Mouse (Mus musculus) kidney, embryonic 15.5 days (tissue): Measurements from ENCODE around the gene Asb2. TPM values are rescaled to one million over a fixed set of nuclear protein-coding genes. Genes with fewer than 3 reads are reported as not detected.

Experiments
- ATAC-seq: fragments of 200-750 bp; cut with Nextera tagmentation; replicated peaks from 2 replicates; pipeline ENCODE4 v1.8.0; 2017; ENCODE audit warnings: moderate TSS enrichment; ENCODE audit not compliant: low FRiP score
- H3K27ac ChIP-seq: fragments of 300-500 bp; sonication (generic); 2 replicates; pipeline ENCODE4 v1.5.1; 2015; ENCODE audit warnings: mild to moderate bottlenecking, inconsistent platforms
- H3K27me3 ChIP-seq: fragments of 300-500 bp; sonication (generic); 2 replicates; pipeline ENCODE4 v1.6.1; 2015; ENCODE audit warnings: inconsistent platforms
- H3K36me3 ChIP-seq: fragments of 300-500 bp; sonication (generic); 2 replicates; pipeline ENCODE4 v1.6.1; 2015; ENCODE audit warnings: inconsistent platforms
- H3K4me1 ChIP-seq: fragments of 300-500 bp; sonication (generic); 2 replicates; pipeline ENCODE4 v1.6.1; 2015; ENCODE audit warnings: inconsistent platforms
- H3K4me2 ChIP-seq: fragments of 300-500 bp; sonication (generic); 2 replicates; pipeline ENCODE4 v1.6.1; 2015; ENCODE audit warnings: moderate library complexity, mild to moderate bottlenecking, inconsistent platforms
- H3K4me3 ChIP-seq: fragments of 300-500 bp; sonication (generic); replicated peaks from 2 replicates; pipeline ENCODE4 v1.5.1; 2015; ENCODE audit warnings: mild to moderate bottlenecking, inconsistent platforms
- H3K9ac ChIP-seq: fragments of 300-500 bp; sonication (generic); 2 replicates; pipeline ENCODE4 v1.6.1; 2015; ENCODE audit warnings: mild to moderate bottlenecking, inconsistent platforms
- H3K9me3 ChIP-seq: fragments of 300-500 bp; sonication (generic); replicated peaks from 2 replicates; pipeline ENCODE4 v1.6.1; 2016; ENCODE audit warnings: inconsistent platforms
- WGBS: fragments of 180-500 bp; shearing (Covaris S2); methylation state at CpG from one replicate; pipeline ENCODE4 v1.1.7; 2015; ENCODE audit warnings: mixed read lengths; 5-methylcytosine and 5-hydroxymethylcytosine counted together
- polyA plus RNA-seq: library from polyadenylated mRNA; unstranded; fragments of >200 nt; fragmentation: Nextera tagmentation; extraction: Ambion mirVana; gene quantifications from 2 replicates; pipeline ENCODE4 v1.2.1, GENCODE M21; 2015

Gene Asb2
- polyA plus RNA-seq, 1 experiment from 2014 or later = 5.2 TPM

DNA sequence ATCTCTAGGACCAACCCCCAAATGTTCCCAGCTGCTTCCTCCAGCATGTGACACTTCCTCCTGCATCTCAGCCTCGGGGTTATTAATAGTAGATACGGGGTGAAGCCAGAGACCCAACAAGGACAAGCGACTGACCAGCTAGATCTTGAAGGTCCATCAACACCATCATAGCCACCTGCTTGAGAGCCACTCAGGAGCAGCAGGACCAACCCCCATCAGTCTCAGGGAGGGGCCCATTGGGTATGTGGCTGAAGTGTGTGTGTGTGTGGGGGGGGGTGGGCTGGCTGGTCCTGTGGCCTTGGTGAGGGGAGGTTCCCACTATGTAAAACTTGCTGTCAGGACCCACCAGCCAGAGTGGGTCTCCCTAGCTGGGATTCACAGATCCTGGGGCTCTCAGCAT is 19.0 kb downstream of the Asb2 start:
- H3K9ac ChIP-seq = no peak overlapping the region
- H3K4me3 ChIP-seq = no peak overlapping the region
- H3K4me1 ChIP-seq = no peaks in the 10 kb centered on the region
- no peak overlapping the region for H3K4me2 ChIP-seq
- no peak for ATAC-seq
- no peaks in the 10 kb centered on the region for H3K9me3 ChIP-seq
- H3K27me3 ChIP-seq = no peaks in the 10 kb centered on the region
- H3K27ac ChIP-seq = no peak overlapping the region
- WGBS = 87% methylated on average over 3 of the region's 3 CpGs
- H3K36me3 ChIP-seq = no peaks in the 10 kb centered on the region

DNA sequence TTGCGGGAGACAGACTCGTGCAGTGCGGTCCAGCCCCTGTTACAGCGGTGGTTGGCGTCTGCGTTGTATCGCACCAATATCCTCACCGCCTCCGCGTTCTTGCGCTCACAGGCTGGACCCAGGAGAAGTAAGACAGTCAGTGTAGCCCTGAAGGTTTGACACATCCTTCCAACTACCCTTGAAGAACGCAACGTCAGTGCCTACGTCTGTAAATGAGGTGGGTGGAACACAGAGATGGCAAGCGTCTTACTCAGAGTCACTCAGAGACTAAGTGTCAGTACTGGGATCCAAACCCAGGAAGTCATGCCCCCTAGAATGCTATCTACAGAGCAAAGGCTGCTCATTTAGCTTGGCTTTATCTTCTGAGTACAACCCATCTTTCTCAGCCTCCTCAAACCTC is 22.4 kb downstream of the Asb2 start:
- no peak overlapping the region for H3K27ac ChIP-seq
- 95% methylated on average over 15 of the region's 15 CpGs for WGBS
- no peak overlapping the region for H3K4me2 ChIP-seq

DNA sequence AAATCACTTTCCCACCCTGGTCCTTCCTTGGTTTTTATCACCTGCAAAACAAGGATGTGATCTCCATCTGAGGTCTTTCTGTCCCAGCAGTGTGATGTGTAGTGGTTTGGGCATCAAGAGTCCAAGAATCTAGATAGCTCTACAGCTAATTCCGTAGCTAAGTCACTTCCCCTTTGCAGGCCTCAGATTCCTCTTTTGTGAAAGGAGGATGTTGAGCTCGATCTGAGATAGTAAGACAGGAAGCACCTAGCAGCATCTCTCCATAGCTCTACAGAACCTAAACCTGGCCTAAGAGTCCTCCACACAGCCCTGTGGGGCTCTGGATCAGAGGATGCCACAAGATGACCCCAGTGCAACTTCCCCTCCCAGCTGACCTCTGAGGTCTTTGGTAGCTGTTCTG is 22.9 kb downstream of the Asb2 start:
- Histone ChIP-seq H3K36me3 (no peaks in the 10 kb centered on the region), H3K9me3 (no peaks in the 10 kb centered on the region), H3K4me3 (no peak overlapping the region), H3K4me2 (no peak overlapping the region), H3K9ac (no peak overlapping the region), H3K4me1 (no peaks in the 10 kb centered on the region), H3K27me3 (no peaks in the 10 kb centered on the region), H3K27ac (no peak overlapping the region)
- ATAC-seq = no peak
- 90% methylated on average over 2 of the region's 2 CpGs for WGBS

More for the DNA sequence above, 22.4 kb downstream of the Asb2 start:
- no peaks in the 10 kb centered on the region for H3K9me3 ChIP-seq
- no peak overlapping the region for H3K4me3 ChIP-seq
- no peaks in the 10 kb centered on the region for H3K4me1 ChIP-seq
- no peaks in the 10 kb centered on the region for H3K27me3 ChIP-seq
- no peak for ATAC-seq
- no peaks in the 10 kb centered on the region for H3K36me3 ChIP-seq
- no peak overlapping the region for H3K9ac ChIP-seq

DNA sequence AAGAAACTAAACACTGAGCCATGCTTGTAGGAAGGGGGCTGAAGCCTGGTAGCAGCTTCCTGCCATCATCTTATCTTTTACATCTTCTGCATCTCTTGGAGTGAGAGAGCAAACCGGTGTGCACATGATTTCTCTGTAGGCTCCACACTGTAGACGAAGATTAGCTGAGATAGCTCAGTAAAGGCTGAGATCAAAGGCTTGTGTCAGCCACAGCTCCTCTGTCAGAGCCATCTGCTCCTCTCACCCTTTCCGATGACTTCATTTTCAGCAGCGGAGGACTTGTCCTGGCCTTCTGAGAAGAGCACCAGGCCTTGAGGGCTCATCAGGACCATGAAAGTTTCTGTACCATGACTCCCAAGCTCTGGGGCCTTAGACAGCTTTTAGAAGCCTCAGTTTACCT is 24.3 kb downstream of the Asb2 start:
- H3K4me3 ChIP-seq = no peak overlapping the region
- no peak overlapping the region for H3K9ac ChIP-seq
- H3K9me3 ChIP-seq = no peaks in the 10 kb centered on the region
- H3K4me1 ChIP-seq = no peaks in the 10 kb centered on the region
- no peaks in the 10 kb centered on the region for H3K27me3 ChIP-seq
- no peak overlapping the region for H3K4me2 ChIP-seq
- H3K27ac ChIP-seq = no peak overlapping the region
- ATAC-seq = no peak
- WGBS = 34% methylated on average over 4 of the region's 4 CpGs
- no peaks in the 10 kb centered on the region for H3K36me3 ChIP-seq

DNA sequence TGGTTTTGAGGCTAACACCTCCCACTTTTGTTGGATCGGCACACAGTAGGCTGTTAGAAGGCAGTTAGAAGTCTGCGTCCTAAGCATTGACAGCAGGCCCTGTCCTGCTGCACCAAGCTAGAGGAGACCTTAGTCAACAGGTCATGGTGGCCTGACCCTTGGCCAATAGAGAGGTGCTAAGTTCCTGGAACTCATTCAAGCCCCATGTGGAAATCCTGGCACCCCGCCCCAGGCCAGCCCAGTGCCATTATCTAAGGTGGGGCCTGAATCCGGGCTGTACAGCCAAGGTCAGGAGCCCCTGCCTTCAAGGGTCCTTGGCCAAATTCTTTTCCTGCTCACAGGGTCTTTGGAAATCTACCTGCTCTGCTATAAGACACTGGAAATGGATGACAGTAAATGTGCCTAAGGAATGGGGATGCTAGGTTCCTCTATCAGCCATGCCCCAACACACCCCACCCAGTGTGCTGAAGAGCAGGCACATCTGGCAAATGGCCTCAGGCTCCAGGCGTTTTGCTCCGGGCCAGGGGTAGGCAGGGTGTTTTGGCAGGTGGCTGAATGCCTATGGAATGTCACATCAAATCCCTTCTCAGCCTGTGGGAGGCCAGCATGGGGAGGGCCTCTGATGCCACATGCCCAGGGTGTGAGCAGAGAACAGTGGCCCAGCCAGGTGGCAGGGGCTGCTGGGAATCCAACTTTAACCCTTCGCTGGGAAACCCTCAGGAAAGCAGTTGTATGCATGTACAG is 27.2 kb downstream of the Asb2 start:
- peaks cover 25% of the 10 kb centered on the region for H3K27me3 ChIP-seq
- H3K9ac ChIP-seq = no peak overlapping the region
- H3K4me1 ChIP-seq = peaks cover 8% of the 10 kb centered on the region
- no peak overlapping the region for H3K4me3 ChIP-seq
- no peaks in the 10 kb centered on the region for H3K9me3 ChIP-seq
- no peak for ATAC-seq
- H3K36me3 ChIP-seq = no peaks in the 10 kb centered on the region
- H3K27ac ChIP-seq = no peak overlapping the region
- 65% methylated on average over 7 of the region's 7 CpGs for WGBS
- H3K4me2 ChIP-seq = no peak overlapping the region

DNA sequence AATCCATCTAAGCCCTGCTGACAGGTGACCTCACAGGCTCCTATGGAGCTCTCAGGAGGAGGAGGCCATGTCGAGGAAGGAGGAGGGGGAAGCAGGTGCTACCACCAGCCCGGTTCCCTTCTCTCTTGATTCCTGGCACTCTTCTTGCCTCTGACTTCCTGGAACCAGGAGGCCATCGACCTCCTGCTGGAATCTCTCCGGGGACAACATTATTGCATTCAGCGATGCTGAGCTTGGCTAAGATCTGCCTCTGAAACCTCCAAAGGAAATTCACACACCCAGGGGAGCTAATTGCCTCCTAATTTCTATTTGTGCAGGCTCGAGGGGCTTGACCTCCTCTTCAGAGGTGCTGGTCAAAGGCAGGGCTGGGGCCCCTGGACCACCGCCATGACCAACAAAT is 28.7 kb downstream of the Asb2 start:
- Histone ChIP-seq H3K9me3 (no peaks in the 10 kb centered on the region), H3K4me2 (no peak overlapping the region), H3K27ac (no peak overlapping the region), H3K4me1 (peaks cover 8% of the 10 kb centered on the region), H3K27me3 (peaks cover 31% of the 10 kb centered on the region), H3K36me3 (no peaks in the 10 kb centered on the region), H3K4me3 (no peak overlapping the region), H3K9ac (no peak overlapping the region)
- no peak for ATAC-seq
- whole genome bisulfite sequencing = 20% methylated on average over 7 of the region's 7 CpGs

DNA sequence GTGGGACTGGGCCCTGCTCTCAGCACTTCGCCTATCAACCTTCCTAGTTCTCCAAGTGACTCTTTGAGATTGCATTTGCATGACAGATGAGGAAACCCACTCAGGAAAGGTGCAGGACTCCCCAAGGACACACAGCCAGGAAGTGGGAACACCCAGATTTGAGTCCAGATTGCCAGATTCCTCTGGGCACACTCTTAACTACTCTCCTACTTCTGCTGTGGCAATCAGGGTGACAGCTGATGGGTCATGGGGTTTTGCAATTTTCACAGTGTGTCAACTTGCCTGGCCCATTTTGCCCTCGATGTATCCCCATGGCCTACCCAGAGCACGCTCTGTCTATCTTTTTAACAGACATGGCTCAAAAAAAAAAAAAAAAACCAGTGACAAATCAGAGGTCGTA is 29.2 kb downstream of the Asb2 start:
- H3K36me3 ChIP-seq = no peaks in the 10 kb centered on the region
- peaks cover 34% of the 10 kb centered on the region for H3K27me3 ChIP-seq
- 77% methylated on average over 4 of the region's 4 CpGs for WGBS
- no peak overlapping the region for H3K4me3 ChIP-seq
- no peak overlapping the region for H3K4me2 ChIP-seq
- ATAC-seq = no peak
- no peaks in the 10 kb centered on the region for H3K9me3 ChIP-seq
- no peak overlapping the region for H3K9ac ChIP-seq
- H3K27ac ChIP-seq = no peak overlapping the region
- peaks cover 8% of the 10 kb centered on the region for H3K4me1 ChIP-seq

DNA sequence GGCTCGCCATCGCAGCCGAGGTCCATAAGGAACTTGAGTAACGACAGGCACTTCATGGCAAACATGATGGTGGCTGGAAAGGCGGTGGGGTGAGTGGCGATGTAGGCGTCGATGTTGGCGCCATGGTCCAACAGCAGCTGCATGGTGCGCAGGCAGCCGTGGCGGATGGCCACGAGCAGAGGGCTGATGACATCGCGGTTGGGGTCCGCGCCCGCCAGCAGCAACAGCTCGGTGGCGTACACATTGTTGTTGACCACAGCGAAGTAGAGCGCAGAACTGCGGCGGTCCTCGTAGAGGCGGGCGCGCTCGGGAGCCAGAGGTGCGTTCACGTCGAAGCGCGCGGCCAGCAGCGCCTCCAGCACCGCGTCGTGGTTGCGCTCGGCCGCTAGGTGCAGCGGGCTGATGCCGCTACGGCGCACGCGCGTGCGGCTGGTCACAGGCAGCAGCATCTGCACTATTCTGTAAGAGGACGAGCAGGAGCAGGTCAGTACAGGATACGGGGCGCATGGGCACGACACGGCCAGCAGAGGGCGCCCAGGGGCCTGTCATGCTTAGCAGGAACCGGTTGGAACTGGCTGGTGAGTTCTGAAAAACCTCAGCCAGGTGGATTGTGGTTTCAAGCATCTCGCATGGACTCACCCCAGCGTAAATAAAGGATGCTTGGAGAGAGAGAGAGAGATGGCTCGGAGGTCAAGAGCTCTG is 30.5 kb downstream of the Asb2 start:
- Histone ChIP-seq H3K4me3 (peak overlapping the region; percentile 37), H3K9me3 (no peaks in the 10 kb centered on the region), H3K4me1 (peaks cover 8% of the 10 kb centered on the region), H3K9ac (peak overlapping the region; percentile 3; the same call in 1 of the 2 replicates), H3K27ac (no peak overlapping the region), H3K4me2 (peak overlapping the region; percentile 78), H3K27me3 (peaks cover 39% of the 10 kb centered on the region), H3K36me3 (no peaks in the 10 kb centered on the region)
- peak; percentile 93 for ATAC-seq
- 8% methylated on average over 60 of the region's 60 CpGs for WGBS

DNA sequence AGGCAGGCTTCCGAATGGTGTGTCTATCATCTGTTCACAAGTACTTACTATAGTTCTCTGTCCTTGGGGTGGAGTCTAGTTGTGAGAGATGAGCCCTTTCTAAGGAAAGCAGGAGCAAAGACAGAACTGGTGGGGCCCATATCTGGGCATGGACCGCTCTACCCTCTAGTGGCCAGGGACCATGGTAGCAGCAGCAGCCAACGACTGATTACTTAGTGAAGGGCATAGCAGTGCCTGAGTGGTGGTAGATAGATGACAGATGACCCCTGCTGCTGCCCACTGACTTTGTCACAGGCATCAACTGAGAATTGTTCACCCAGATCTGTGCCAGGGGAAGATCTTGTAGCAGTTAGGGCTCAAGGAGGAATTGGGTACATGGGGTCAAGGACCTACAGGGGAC is 33.0 kb downstream of the Asb2 start:
- Histone ChIP-seq H3K4me1 (peaks cover 8% of the 10 kb centered on the region), H3K4me3 (no peak overlapping the region), H3K9me3 (no peaks in the 10 kb centered on the region), H3K36me3 (no peaks in the 10 kb centered on the region), H3K27ac (no peak overlapping the region), H3K4me2 (no peak overlapping the region), H3K27me3 (peaks cover 45% of the 10 kb centered on the region), H3K9ac (no peak overlapping the region)
- ATAC-seq = no peak
- 19% methylated on average over 3 of the region's 3 CpGs for WGBS

DNA sequence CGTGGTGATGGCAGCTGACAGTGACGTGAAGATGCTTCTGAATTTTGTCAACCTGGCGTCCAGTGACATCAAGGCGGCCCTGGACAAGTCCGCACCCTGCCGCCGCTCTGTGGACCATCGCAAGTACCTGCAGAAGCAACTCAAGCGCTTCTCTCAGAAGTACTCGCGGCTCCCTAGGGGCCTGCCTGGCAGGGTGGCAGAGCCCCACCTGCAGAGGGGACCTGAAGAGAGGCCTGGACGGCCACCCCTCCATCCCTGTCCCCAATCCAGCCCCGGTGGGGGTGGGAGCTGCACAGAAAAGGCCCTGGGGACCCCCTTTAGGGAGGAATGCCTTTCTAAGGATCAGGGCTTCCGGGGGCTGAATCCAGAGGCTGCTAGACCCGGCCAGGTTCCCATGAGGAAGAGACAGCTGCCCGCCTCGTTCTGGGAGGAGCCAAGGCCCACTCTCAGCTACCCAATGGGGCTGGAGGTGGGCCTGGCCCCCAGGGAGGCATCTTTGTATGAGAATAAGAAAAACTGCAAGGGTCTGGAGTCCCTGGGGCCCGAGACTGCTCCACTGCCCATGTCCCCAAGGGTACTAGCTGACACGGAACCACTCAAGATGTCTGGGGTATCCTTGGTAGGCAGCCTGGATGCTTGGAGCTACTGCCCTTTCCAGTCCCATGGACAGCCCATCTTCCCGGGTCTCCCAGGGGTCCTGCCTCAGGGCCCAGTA is 39.8 kb downstream of the Asb2 start:
- no peak overlapping the region for H3K4me2 ChIP-seq
- peaks cover 55% of the 10 kb centered on the region for H3K27me3 ChIP-seq
- peaks cover 12% of the 10 kb centered on the region for H3K4me1 ChIP-seq
- H3K9me3 ChIP-seq = no peaks in the 10 kb centered on the region
- H3K36me3 ChIP-seq = no peaks in the 10 kb centered on the region
- H3K9ac ChIP-seq = no peak overlapping the region
- no peak for ATAC-seq
- H3K27ac ChIP-seq = no peak overlapping the region
- no peak overlapping the region for H3K4me3 ChIP-seq
- 48% methylated on average over 20 of the region's 20 CpGs for WGBS

DNA sequence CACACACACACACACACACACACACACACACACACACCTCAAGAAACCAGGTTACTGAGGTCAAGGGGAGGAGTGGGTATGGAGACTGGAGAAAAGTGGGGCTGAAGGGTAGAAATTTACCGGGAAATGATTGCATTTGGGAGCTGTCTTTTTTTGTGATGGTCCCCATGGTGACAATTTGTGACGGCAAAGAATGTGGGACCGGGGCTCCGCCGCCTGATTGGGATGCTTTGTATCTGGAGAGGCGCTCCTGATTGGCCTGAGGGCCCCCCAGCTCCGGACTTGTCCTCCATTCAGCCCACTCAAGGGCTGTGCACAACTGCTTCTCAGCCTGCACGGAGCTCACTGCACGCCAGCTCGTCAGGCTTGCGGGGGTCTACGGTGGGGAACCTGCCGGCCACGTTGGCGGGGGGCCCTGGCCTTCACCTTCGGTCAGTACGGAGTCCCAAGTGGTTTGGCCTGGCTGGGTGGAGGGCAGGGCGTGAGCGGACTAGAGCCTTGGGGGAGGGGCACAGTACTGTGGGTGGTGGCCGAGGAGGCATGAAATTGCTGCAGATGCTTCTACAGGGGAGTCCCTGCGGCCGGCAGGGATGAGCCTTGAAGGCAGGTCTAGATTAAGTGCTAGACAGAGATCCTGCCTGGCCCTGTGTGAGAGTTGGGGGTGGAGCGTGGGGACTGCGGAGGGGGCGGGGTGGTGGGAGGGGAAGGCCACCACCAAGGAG is 41.0 kb downstream of the Asb2 start:
- peak overlapping the region; percentile 30 for H3K4me3 ChIP-seq
- H3K27ac ChIP-seq = no peak overlapping the region
- peaks cover 55% of the 10 kb centered on the region for H3K27me3 ChIP-seq
- no peaks in the 10 kb centered on the region for H3K9me3 ChIP-seq
- no peak overlapping the region for H3K9ac ChIP-seq
- H3K4me2 ChIP-seq = peak overlapping the region; percentile 58
- peak; percentile 53 for ATAC-seq
- H3K36me3 ChIP-seq = no peaks in the 10 kb centered on the region
- peaks cover 12% of the 10 kb centered on the region for H3K4me1 ChIP-seq
- WGBS = 9% methylated on average over 24 of the region's 25 CpGs
